Mouse (Mus musculus): ENCODE measurements around the gene Nxpe3. TPM values are rescaled to one million over a fixed set of nuclear protein-coding genes. Genes with fewer than 3 reads are reported as not detected.

The Nxpe3 gene
- polyA plus RNA-seq, 1 experiment from 2014 or later, result 0.95 TPM

DNA sequence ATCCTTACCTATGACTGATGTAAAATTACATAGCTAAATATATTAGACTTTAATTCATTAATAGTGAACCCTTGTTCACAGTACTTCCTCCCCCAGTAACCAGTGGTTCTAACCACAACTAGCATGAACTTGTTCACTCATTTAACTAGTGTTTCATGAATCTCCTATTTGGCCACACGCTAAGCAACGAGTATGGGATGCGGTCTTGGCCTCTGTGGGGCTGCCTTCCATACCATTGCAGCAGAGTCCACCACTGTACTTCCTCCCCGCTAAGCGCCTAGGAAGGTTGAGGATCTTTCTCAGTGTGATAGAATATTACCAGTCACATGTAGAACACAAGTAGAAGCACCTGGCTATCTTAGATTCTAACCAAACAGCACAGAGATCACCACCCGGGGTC, 85.7 kb downstream of the Nxpe3 start:
- H3K4me3 ChIP-seq, result no peak overlapping the region
- H3K27me3 ChIP-seq (ENCODE audit: insufficient read depth, poor library complexity, severe bottlenecking), result no peaks in the 10 kb centered on the region
- DNase-seq (ENCODE audit: low spot score), result no peak
- peaks cover 4% of the 10 kb centered on the region; the same call in 1 of the 2 replicates for H3K4me1 ChIP-seq
- WGBS, result 89% methylated on average over 6 of the region's 6 CpGs
- H3K36me3 ChIP-seq, result peaks cover 34% of the 10 kb centered on the region
- no peak overlapping the region for H3K27ac ChIP-seq
- no peaks in the 10 kb centered on the region for H3K9me3 ChIP-seq

DNA sequence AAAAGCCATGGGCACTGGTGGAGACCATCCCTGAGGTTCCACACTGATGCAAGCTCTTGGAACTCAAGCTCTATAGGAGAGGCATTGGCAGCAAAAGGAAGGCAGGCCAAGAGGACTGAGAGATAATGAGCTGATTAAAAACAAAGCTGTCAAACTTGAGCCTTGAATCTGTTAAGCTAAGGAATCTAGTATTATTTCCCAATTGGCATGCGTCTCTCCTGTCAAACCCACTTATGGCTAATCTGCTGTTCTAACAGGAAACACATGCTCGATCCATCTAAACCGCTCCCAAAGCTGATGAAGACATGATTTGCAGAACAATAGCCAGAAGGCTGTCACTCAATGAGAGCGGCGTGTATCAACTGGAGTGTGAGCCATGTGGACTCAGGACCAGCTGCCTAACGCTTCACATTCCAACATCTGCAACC, 87.6 kb downstream of the Nxpe3 start:
- Histone ChIP-seq H3K4me3 (no peak overlapping the region), H3K9me3 (no peaks in the 10 kb centered on the region), H3K4me1 (peaks cover 4% of the 10 kb centered on the region; the same call in 1 of the 2 replicates), H3K27ac (no peak overlapping the region), H3K27me3 (ENCODE audit: insufficient read depth, poor library complexity, severe bottlenecking) (no peaks in the 10 kb centered on the region), H3K36me3 (peaks cover 17% of the 10 kb centered on the region; the same call in 1 of the 2 replicates)
- DNase-seq (ENCODE audit: low spot score), result no peak
- 36% methylated on average over 6 of the region's 6 CpGs for WGBS

DNA sequence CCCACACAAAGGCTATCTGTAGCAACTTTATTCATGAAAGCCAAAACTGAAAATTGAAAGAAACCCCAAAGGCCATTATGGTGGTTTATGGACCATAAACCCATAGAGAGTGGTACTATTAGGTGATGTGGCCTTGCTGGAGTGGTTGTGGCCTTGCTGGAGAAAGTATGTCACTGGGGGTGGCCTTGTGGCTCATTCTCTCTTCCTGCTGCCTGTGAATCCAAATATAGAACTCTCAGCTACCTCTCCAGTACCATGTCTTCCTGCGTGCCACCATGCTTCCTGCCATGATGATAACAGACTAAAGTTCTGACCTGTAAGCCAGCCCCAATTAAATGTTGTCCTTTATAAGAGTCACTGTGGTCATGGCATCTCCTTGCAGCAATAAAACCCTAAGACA, 90.3 kb downstream of the Nxpe3 start:
- WGBS, result 71% methylated on average over 1 of the region's 1 CpGs
- no peak overlapping the region for H3K27ac ChIP-seq
- no peaks in the 10 kb centered on the region for H3K27me3 ChIP-seq (ENCODE audit: insufficient read depth, poor library complexity, severe bottlenecking)
- peaks cover 4% of the 10 kb centered on the region; the same call in 1 of the 2 replicates for H3K4me1 ChIP-seq
- H3K4me3 ChIP-seq, result no peak overlapping the region
- DNase-seq (ENCODE audit: low spot score), result no peak
- H3K36me3 ChIP-seq, result no peaks in the 10 kb centered on the region; the same call in 1 of the 2 replicates
- H3K9me3 ChIP-seq, result no peaks in the 10 kb centered on the region

DNA sequence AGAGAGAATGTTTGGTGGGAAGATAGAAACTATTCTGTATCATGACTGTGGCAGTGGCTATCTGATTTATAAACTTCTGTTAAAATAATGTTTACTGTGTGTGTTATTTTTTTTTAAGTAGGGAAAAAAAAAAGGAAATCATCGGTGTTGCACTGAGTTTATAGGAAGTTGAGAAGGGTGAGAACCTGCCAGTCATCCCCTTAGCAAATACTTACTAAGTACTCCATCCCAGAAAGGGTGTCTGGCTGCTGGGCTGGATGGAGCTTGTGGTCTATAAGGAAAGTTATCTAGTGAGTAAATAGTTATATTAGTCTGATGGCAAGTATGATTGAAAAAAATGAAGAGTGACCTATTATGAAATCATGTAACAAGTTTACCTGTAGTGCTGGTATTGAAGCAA, 93.5 kb downstream of the Nxpe3 start:
- H3K36me3 ChIP-seq, result no peaks in the 10 kb centered on the region
- no peaks in the 10 kb centered on the region for H3K27me3 ChIP-seq (ENCODE audit: insufficient read depth, poor library complexity, severe bottlenecking)
- H3K4me3 ChIP-seq, result no peak overlapping the region
- no peak for DNase-seq (ENCODE audit: low spot score)
- H3K4me1 ChIP-seq, result no peaks in the 10 kb centered on the region
- H3K9me3 ChIP-seq, result no peaks in the 10 kb centered on the region
- WGBS, result 91% methylated on average over 1 of the region's 1 CpGs
- H3K27ac ChIP-seq, result no peak overlapping the region

DNA sequence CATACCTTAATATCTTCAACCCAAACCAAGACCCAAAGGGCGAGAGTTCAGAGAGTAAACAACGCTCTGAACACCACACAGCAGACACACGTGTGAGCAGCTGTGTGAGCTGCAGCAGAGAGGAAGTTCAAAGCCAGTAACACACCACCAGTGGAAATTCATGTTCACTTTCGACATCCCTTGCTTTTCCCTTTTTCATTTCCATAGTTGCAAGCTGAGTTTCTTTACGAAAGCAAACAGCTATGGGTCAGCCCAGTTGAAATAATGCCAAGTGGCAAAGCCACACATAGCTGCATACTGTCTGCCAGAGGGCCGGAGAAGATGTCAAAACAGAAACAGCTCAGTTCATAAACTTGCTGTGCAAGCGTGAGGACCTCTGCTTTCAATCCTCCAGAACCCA, 96.2 kb downstream of the Nxpe3 start:
- WGBS, result 76% methylated on average over 7 of the region's 7 CpGs
- no peak for DNase-seq (ENCODE audit: low spot score)
- Histone ChIP-seq H3K27me3 (ENCODE audit: insufficient read depth, poor library complexity, severe bottlenecking) (no peaks in the 10 kb centered on the region), H3K36me3 (no peaks in the 10 kb centered on the region), H3K27ac (no peak overlapping the region), H3K4me3 (no peak overlapping the region), H3K4me1 (no peaks in the 10 kb centered on the region), H3K9me3 (no peaks in the 10 kb centered on the region)

DNA sequence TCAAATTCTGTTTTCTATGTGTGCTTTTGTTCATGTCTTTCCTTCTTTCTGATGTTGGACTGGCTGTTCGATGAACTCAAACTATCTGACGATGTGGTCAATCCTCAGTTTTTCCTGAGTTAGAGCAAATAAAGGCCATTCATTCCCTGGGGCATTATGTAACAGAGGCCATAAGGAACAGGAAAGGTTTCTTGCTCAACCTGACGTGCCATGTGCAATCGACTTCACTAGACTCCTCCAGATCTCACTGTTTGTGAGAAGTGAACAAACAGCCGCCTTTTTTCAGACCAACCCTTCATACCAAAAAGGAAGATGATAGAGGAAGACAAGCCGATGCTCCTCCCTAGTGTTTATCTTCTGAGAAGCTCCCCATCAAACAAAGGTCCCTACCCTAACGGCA, 104.8 kb downstream of the Nxpe3 start:
- no peak for DNase-seq (ENCODE audit: low spot score)
- no peak overlapping the region for H3K4me3 ChIP-seq
- H3K9me3 ChIP-seq, result no peaks in the 10 kb centered on the region
- no peaks in the 10 kb centered on the region for H3K27me3 ChIP-seq (ENCODE audit: insufficient read depth, poor library complexity, severe bottlenecking)
- no peaks in the 10 kb centered on the region for H3K4me1 ChIP-seq
- H3K36me3 ChIP-seq, result no peaks in the 10 kb centered on the region
- 90% methylated on average over 7 of the region's 7 CpGs for WGBS
- H3K27ac ChIP-seq, result no peak overlapping the region

Other genes starting within 250 kb of the Nxpe3 start
- gene Nfkbiz, start 56.4 kb downstream of the Nxpe3 start, polyA plus RNA-seq (2016; fragmentation: Nextera tagmentation; extraction: Ambion mirVana), result 1.7 and 3.1 TPM in 2 replicates
- gene Cep97, start 39.6 kb upstream of the Nxpe3 start, polyA plus RNA-seq (2016; fragmentation: Nextera tagmentation; extraction: Ambion mirVana), result 10.3 and 10.4 TPM in 2 replicates
- gene Rpl24, start 71.0 kb upstream of the Nxpe3 start, polyA plus RNA-seq (2016; fragmentation: Nextera tagmentation; extraction: Ambion mirVana), result 571 and 684 TPM in 2 replicates
- 14.3 and 14.6 TPM in 2 replicates for gene Zbtb11, start 78.6 kb upstream of the Nxpe3 start, polyA plus RNA-seq (2016; fragmentation: Nextera tagmentation; extraction: Ambion mirVana)
- 187 and 211 TPM in 2 replicates for gene Pcnp, start 134.5 kb upstream of the Nxpe3 start, polyA plus RNA-seq (2016; fragmentation: Nextera tagmentation; extraction: Ambion mirVana)
- gene Trmt10c, start 142.5 kb upstream of the Nxpe3 start, polyA plus RNA-seq (2016; fragmentation: Nextera tagmentation; extraction: Ambion mirVana), result 24.8 and 30.2 TPM in 2 replicates
- 22.4 and 23.3 TPM in 2 replicates for gene Senp7, start 153.1 kb upstream of the Nxpe3 start, polyA plus RNA-seq (2016; fragmentation: Nextera tagmentation; extraction: Ambion mirVana)